10 mouse cellular contexts compared by ENCODE assay signal in genomic region chr4:97997151-97997817, GRCm38 (mm10).
A peak's percentile ranks its signal among the peaks of the same experiment; 100 is the strongest.
DNase-seq lines count a peak whose midpoint lies in the region; ATAC-seq and TF ChIP-seq lines count a peak whose summit lies in the region.
"Had no signal": no experiment of that assay in that cellular context is flagged by ENCODE, and none has a peak within 500 bp of the region (broad histone marks: within the 10 kb centered on the region; RNA-seq: fewer than 3 reads in every experiment).

No protein-coding gene starts in this region.

- H3K9me3 ChIP-seq in heart, embryonic 15.5 days (replicated peaks) = no peaks in the 10 kb centered on the region
- no peaks in the 10 kb centered on the region for H3K9me3 ChIP-seq in forebrain, postnatal 0 days (ENCODE audit: low read length)
- H3K9me3 ChIP-seq: neural tube, embryonic 12.5 days had no signal

- ATAC-seq in heart, embryonic 15.5 days (replicated peaks; ENCODE audit: insufficient number of reproducible peaks, insufficient read depth, low FRiP score, low read depth) = no peak
- peak; percentile 89 for ATAC-seq in forebrain, postnatal 0 days
- ATAC-seq in megakaryocyte-erythroid progenitor cell, adult 5-6 weeks (replicated peaks; ENCODE audit: low FRiP score, low TSS enrichment, poor library complexity, severe bottlenecking) = no peak

- H3K9ac ChIP-seq in heart, embryonic 15.5 days = no peak overlapping the region
- no peak overlapping the region for H3K9ac ChIP-seq in forebrain, postnatal 0 days
- H3K9ac ChIP-seq: neural tube, embryonic 12.5 days had no signal

- no peaks in the 10 kb centered on the region for H3K27me3 ChIP-seq in heart, embryonic 15.5 days
- H3K27me3 ChIP-seq in forebrain, postnatal 0 days (ENCODE audit: insufficient read depth, low read length) = no peaks in the 10 kb centered on the region
- H3K27me3 ChIP-seq: neural tube, embryonic 12.5 days had no signal

- 0 out of 2 replicates have a peak, but pooled peaks cover 3% of the 10 kb centered on the region for H3K36me3 ChIP-seq in heart, embryonic 15.5 days
- H3K36me3 ChIP-seq in forebrain, postnatal 0 days (ENCODE audit: insufficient read depth) = no peaks in the 10 kb centered on the region

- H3K4me1 ChIP-seq in heart, embryonic 15.5 days (replicated peaks) = peaks cover 20% of the 10 kb centered on the region
- no peaks in the 10 kb centered on the region; the same call in 1 of the 2 replicates for H3K4me1 ChIP-seq in forebrain, postnatal 0 days (ENCODE audit: insufficient read depth)

- H3K4me3 ChIP-seq in heart, embryonic 15.5 days = no peak overlapping the region
- H3K4me3 ChIP-seq in forebrain, postnatal 0 days (ENCODE audit: low read depth, low read length) = no peak overlapping the region
- H3K4me3 ChIP-seq: neural tube, embryonic 12.5 days had no signal

- 59% methylated on average over 11 of the region's 11 CpGs for WGBS in heart, embryonic 15.5 days
- WGBS in forebrain, postnatal 0 days = 57% methylated on average over 11 of the region's 11 CpGs

- no peak for DNase-seq in heart, adult 8-10 months (ENCODE audit: low spot score)
- peak; percentile 34 to 48 for DNase-seq in right cerebral cortex, postnatal 10 days (ENCODE audit: low spot score in 2 of 2)
- no peak for DNase-seq in right cerebral cortex, postnatal 25 days
- DNase-seq in forebrain, postnatal 0 days = peak; percentile 58
- peak; percentile 24 for DNase-seq in skeletal muscle tissue, adult 2 months (ENCODE audit: low read depth, low spot score)
- no peak for DNase-seq in Muller cell, postnatal 12 days (ENCODE audit: inconsistent ontology term)

- TF ChIP-seq CTCF in forebrain, postnatal 0 days (IDR thresholded peaks at IDR 0.05; ENCODE audit: low read depth) = no peak

- no peak overlapping the region for H3K4me2 ChIP-seq in heart, embryonic 15.5 days
- no peak overlapping the region for H3K4me2 ChIP-seq in forebrain, postnatal 0 days (ENCODE audit: low read depth)
- H3K4me2 ChIP-seq: neural tube, embryonic 12.5 days had no signal

- peak overlapping the region; percentile 43; the same call in 1 of the 2 replicates for H3K27ac ChIP-seq in heart, embryonic 15.5 days
- peak overlapping the region; percentile 40; the same call in 1 of the 2 replicates for H3K27ac ChIP-seq in forebrain, postnatal 0 days (ENCODE audit: low read depth, low read length)
- H3K27ac ChIP-seq: macrophage; neural tube, embryonic 12.5 days had no signal

Comparison
In these comparisons a context has a peak if more than half of its experiments do, and no peak if none do; other contexts are left out.
1. DNase-seq: peak in right cerebral cortex, postnatal 10 days (2 of 2), forebrain, postnatal 0 days (single experiment) and skeletal muscle tissue, adult 2 months (single experiment); none in heart, adult 8-10 months (single experiment), right cerebral cortex, postnatal 25 days (single experiment) and Muller cell, postnatal 12 days (single experiment).